ENCODE assay signal across 17 mouse cellular contexts in the genomic region with DNA sequence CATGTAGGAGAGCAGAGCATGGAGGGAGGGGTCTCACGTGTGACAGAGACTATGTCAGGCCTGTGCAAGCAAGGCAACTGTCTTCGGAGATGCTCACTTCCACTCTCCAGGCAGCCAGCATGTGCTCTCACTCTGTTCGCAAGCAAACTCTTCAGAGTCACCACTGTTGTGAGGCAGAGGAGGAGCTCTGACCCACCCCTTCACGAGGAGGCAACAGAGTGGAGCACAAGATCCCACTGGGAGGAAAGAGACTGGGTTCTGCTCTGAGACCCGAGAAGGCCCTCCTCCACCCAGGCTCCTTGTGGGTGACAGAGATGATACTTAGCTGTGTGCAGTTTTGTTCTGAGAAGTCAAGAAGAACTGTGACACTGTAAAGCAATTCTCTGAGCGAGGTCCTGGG.
A peak's percentile ranks its signal among the peaks of the same experiment; 100 is the strongest.
DNase-seq lines count a peak whose midpoint lies in the region; ATAC-seq and TF ChIP-seq lines count a peak whose summit lies in the region.
"Had no signal": no experiment of that assay in that cellular context is flagged by ENCODE, and none has a peak within 500 bp of the region (broad histone marks: within the 10 kb centered on the region; RNA-seq: fewer than 3 reads in every experiment).

No protein-coding gene starts in this region.

- TF ChIP-seq EP300 in stomach, postnatal 0 days (optimal IDR thresholded peaks at IDR 0.05), result no peak

- TF ChIP-seq CTCF in stomach, postnatal 0 days (IDR thresholded peaks at IDR 0.05; ENCODE audit: low read depth), result no peak

- H3K4me3 ChIP-seq in hindbrain, embryonic 10.5 days, result no peak overlapping the region
- no peak overlapping the region for H3K4me3 ChIP-seq in hindbrain, embryonic 16.5 days (ENCODE audit: low read length)
- no peak overlapping the region for H3K4me3 ChIP-seq in stomach, embryonic 15.5 days (replicated peaks)
- no peak overlapping the region for H3K4me3 ChIP-seq in stomach, postnatal 0 days (ENCODE audit: low read depth, low read length)
- H3K4me3 ChIP-seq in intestine, embryonic 16.5 days (ENCODE audit: low read length), result no peak overlapping the region
- H3K4me3 ChIP-seq: forebrain, embryonic 13.5 days; limb, embryonic 12.5 days; liver, embryonic 15.5 days; midbrain, embryonic 12.5 days had no signal

- H3K4me1 ChIP-seq in hindbrain, embryonic 10.5 days (replicated peaks), result peaks cover 23% of the 10 kb centered on the region
- no peaks in the 10 kb centered on the region for H3K4me1 ChIP-seq in hindbrain, embryonic 16.5 days (ENCODE audit: control insufficient read depth, insufficient read depth, low read depth, low read length)
- peaks cover 12% of the 10 kb centered on the region; the same call in 1 of the 2 replicates for H3K4me1 ChIP-seq in stomach, embryonic 15.5 days
- no peaks in the 10 kb centered on the region for H3K4me1 ChIP-seq in stomach, postnatal 0 days (replicated peaks; ENCODE audit: control insufficient read depth, insufficient read depth)
- peaks cover 33% of the 10 kb centered on the region for H3K4me1 ChIP-seq in intestine, embryonic 16.5 days (ENCODE audit: control insufficient read depth, insufficient read depth, low read length)

- DNase-seq in hindbrain, embryonic 10.5 days (ENCODE audit: low spot score), result no peak
- DNase-seq in stomach, postnatal 0 days (ENCODE audit: low spot score), result no peak
- no peak for DNase-seq in cerebellum, adult 9-11 months
- DNase-seq in kidney, adult 11 months, result no peak
- no peak for DNase-seq in spleen, postnatal 36 days (ENCODE audit: low spot score in 2 of 2)
- DNase-seq: adrenal gland, postnatal 14 days; cerebellum, postnatal 25 days; retina, postnatal 1 day; thymus, postnatal 4 days had no signal

- H3K9me3 ChIP-seq in hindbrain, embryonic 10.5 days, result no peaks in the 10 kb centered on the region
- H3K9me3 ChIP-seq in hindbrain, embryonic 16.5 days (ENCODE audit: control insufficient read depth, low read length), result no peaks in the 10 kb centered on the region
- H3K9me3 ChIP-seq in stomach, embryonic 15.5 days, result no peaks in the 10 kb centered on the region
- no peaks in the 10 kb centered on the region for H3K9me3 ChIP-seq in stomach, postnatal 0 days (ENCODE audit: control insufficient read depth, low read length)
- no peaks in the 10 kb centered on the region for H3K9me3 ChIP-seq in intestine, embryonic 16.5 days (ENCODE audit: control insufficient read depth, low read length)
- H3K9me3 ChIP-seq: forebrain, embryonic 13.5 days; limb, embryonic 12.5 days; liver, embryonic 15.5 days; midbrain, embryonic 12.5 days had no signal

- WGBS in hindbrain, embryonic 10.5 days, result 76% methylated on average over 6 of the region's 6 CpGs
- 86% methylated on average over 6 of the region's 6 CpGs for WGBS in hindbrain, embryonic 16.5 days
- WGBS in stomach, embryonic 15.5 days, result 65% methylated on average over 6 of the region's 6 CpGs
- 66% methylated on average over 6 of the region's 6 CpGs for WGBS in stomach, postnatal 0 days
- WGBS in intestine, embryonic 16.5 days, result 71% methylated on average over 6 of the region's 6 CpGs

- H3K36me3 ChIP-seq in hindbrain, embryonic 10.5 days, result no peaks in the 10 kb centered on the region
- no peaks in the 10 kb centered on the region for H3K36me3 ChIP-seq in hindbrain, embryonic 16.5 days (ENCODE audit: control insufficient read depth, insufficient read depth, low read length)
- H3K36me3 ChIP-seq in stomach, embryonic 15.5 days, result no peaks in the 10 kb centered on the region
- no peaks in the 10 kb centered on the region for H3K36me3 ChIP-seq in stomach, postnatal 0 days (ENCODE audit: control insufficient read depth, insufficient read depth, low read length)
- no peaks in the 10 kb centered on the region for H3K36me3 ChIP-seq in intestine, embryonic 16.5 days (ENCODE audit: control insufficient read depth, insufficient read depth, low read length)
- H3K36me3 ChIP-seq: limb, embryonic 12.5 days; liver, embryonic 15.5 days; midbrain, embryonic 12.5 days had no signal

- no peak overlapping the region for H3K9ac ChIP-seq in hindbrain, embryonic 16.5 days (ENCODE audit: low read depth, low read length)
- H3K9ac ChIP-seq in stomach, embryonic 15.5 days, result no peak overlapping the region
- H3K9ac ChIP-seq in stomach, postnatal 0 days (ENCODE audit: low read length), result no peak overlapping the region
- no peak overlapping the region; the same call in 1 of the 2 replicates for H3K9ac ChIP-seq in intestine, embryonic 16.5 days (ENCODE audit: low read depth, low read length)
- H3K9ac ChIP-seq: forebrain, embryonic 13.5 days; limb, embryonic 12.5 days; liver, embryonic 15.5 days; midbrain, embryonic 12.5 days had no signal

- 0 out of 2 replicates have a peak overlapping the region, but pooled peaks have one; percentile 0 for H3K27ac ChIP-seq in hindbrain, embryonic 10.5 days
- no peak overlapping the region for H3K27ac ChIP-seq in hindbrain, embryonic 16.5 days (ENCODE audit: low read depth, low read length)
- H3K27ac ChIP-seq in stomach, embryonic 15.5 days, result no peak overlapping the region
- no peak overlapping the region for H3K27ac ChIP-seq in stomach, postnatal 0 days (replicated peaks)
- peak overlapping the region; percentile 39 for H3K27ac ChIP-seq in intestine, embryonic 16.5 days (ENCODE audit: low read length)
- H3K27ac ChIP-seq: forebrain, embryonic 13.5 days; kidney, postnatal 0 days; liver, embryonic 15.5 days; midbrain, embryonic 12.5 days had no signal

- no peak overlapping the region for H3K4me2 ChIP-seq in hindbrain, embryonic 16.5 days (ENCODE audit: low read length)
- H3K4me2 ChIP-seq in stomach, embryonic 15.5 days, result no peak overlapping the region
- no peak overlapping the region for H3K4me2 ChIP-seq in stomach, postnatal 0 days (replicated peaks; ENCODE audit: low read depth)
- H3K4me2 ChIP-seq in intestine, embryonic 16.5 days (ENCODE audit: low read depth, low read length), result no peak overlapping the region
- H3K4me2 ChIP-seq: forebrain, embryonic 13.5 days; limb, embryonic 12.5 days; liver, embryonic 15.5 days; midbrain, embryonic 12.5 days had no signal

- no peak for ATAC-seq in hindbrain, embryonic 16.5 days
- 0 out of 2 replicates have a peak, but pooled peaks have one; percentile 21 for ATAC-seq in stomach, embryonic 15.5 days (ENCODE audit: insufficient read depth, low FRiP score, low read depth)
- no peak for ATAC-seq in stomach, postnatal 0 days (ENCODE audit: low FRiP score, low TSS enrichment)
- peak; percentile 24; the same call in 1 of the 2 replicates for ATAC-seq in intestine, embryonic 16.5 days
- ATAC-seq: forebrain, embryonic 13.5 days had no signal

- H3K27me3 ChIP-seq in hindbrain, embryonic 10.5 days (ENCODE audit: insufficient read depth, poor library complexity, severe bottlenecking), result no peaks in the 10 kb centered on the region
- no peaks in the 10 kb centered on the region for H3K27me3 ChIP-seq in hindbrain, embryonic 16.5 days (replicated peaks; ENCODE audit: control insufficient read depth, insufficient read depth, low read length)
- H3K27me3 ChIP-seq in stomach, embryonic 15.5 days (replicated peaks), result no peaks in the 10 kb centered on the region
- H3K27me3 ChIP-seq in stomach, postnatal 0 days (ENCODE audit: control insufficient read depth, insufficient read depth, low read length), result no peaks in the 10 kb centered on the region
- no peaks in the 10 kb centered on the region for H3K27me3 ChIP-seq in intestine, embryonic 16.5 days (replicated peaks; ENCODE audit: control insufficient read depth, insufficient read depth, low read length)
- H3K27me3 ChIP-seq: forebrain, embryonic 13.5 days; limb, embryonic 12.5 days; liver, embryonic 15.5 days; midbrain, embryonic 12.5 days had no signal

Comparison
In these comparisons a context has a peak if more than half of its experiments do, and no peak if none do; other contexts are left out.
1. H3K27ac ChIP-seq: peak in hindbrain, embryonic 10.5 days (single experiment) and intestine, embryonic 16.5 days (single experiment); none in hindbrain, embryonic 16.5 days (single experiment), stomach, embryonic 15.5 days (single experiment) and stomach, postnatal 0 days (single experiment).
2. ATAC-seq: peak in stomach, embryonic 15.5 days (single experiment) and intestine, embryonic 16.5 days (single experiment); none in hindbrain, embryonic 16.5 days (single experiment) and stomach, postnatal 0 days (single experiment).